Mouse (Mus musculus) Patski (cell line): ENCODE results near the gene Ferd3l. TPM values are rescaled to one million over a fixed set of nuclear protein-coding genes. Genes with fewer than 3 reads are reported as not detected.

Experiments used
- ATAC-seq: fragments of 100-300 bp; one replicate; pipeline ENCODE4 v1.8.0; 2021
- CTCF ChIA-PET: fragments of 350-600 bp; sonication (Branson Sonifier 250); formaldehyde crosslinking; loops from one replicate; lab custom pipeline; 2022; ENCODE audit warnings: inconsistent platforms; lab: Charles Lee
- POLR2A ChIA-PET: fragments of 350-600 bp; sonication (Branson Sonifier 250); formaldehyde crosslinking; loops from one replicate; lab custom pipeline; 2022; ENCODE audit warnings: antibody characterized with exemption, inconsistent platforms; lab: Charles Lee
- DNase-seq: peaks from one replicate; pipeline ENCODE4 v3.0.0-alpha.2; 2011; ENCODE audit warnings: low read depth, low spot score
- H3K27me3 ChIP-seq: fragments of 371-371 bp; one replicate; pipeline ENCODE4 v1.5.1; 2021
- CTCF ChIP-seq: fragments of 100-300 bp; IDR thresholded peaks from one replicate; pipeline ENCODE4 v1.5.1; 2021
- in situ Hi-C: fragments of 300-500 bp; cut with MboI; formaldehyde crosslinking; loops from 3 replicates; pipeline ENCODE4 v1.11.1; 2018; ENCODE audit warnings: low pct_unique_long_range_greater_than_20kb, mixed read lengths
- polyA plus RNA-seq: library from polyadenylated mRNA; unstranded; gene quantifications from one replicate; pipeline ENCODE4 v1.2.3, GENCODE M21; 2021

Gene Ferd3l
- polyA plus RNA-seq: not detected

- in situ Hi-C loops: no loop called here
- DNase-seq: no peak
- CTCF ChIA-PET: interaction anchor here (1.4 kb wide), 1 partner anchor 15 kb away, joined by 4 read pairs; no protein-coding TSS in a partner anchor
Observed at GRCm38 (mm10) chr12:33928331-33929192, at the start of gene Ferd3l. Ferd3l (plus strand) TSS chr12:33928425.

GRCm38 (mm10) chr12:33893956-33894355 is 34.3 kb upstream of the Ferd3l start:
- in situ Hi-C loops: no loop called here
- peak; percentile 10 for DNase-seq

More at GRCm38 (mm10) chr12:33928331-33929192, at the start of gene Ferd3l:
- TF ChIP-seq CTCF: no peak
- ATAC-seq: no peak
- POLR2A ChIA-PET: no interaction called here
- peaks cover 3% of the 10 kb centered on the region for H3K27me3 ChIP-seq

GRCm38 (mm10) chr12:33894621-33895020 is 33.6 kb upstream of the Ferd3l start:
- ATAC-seq (no peak), DNase-seq (no peak)
- POLR2A ChIA-PET: no interaction called here
- in situ Hi-C loops: no loop called here
- no peak for TF ChIP-seq CTCF
- H3K27me3 ChIP-seq: no peaks in the 10 kb centered on the region
- CTCF ChIA-PET: no interaction called here

More at GRCm38 (mm10) chr12:33893956-33894355, 34.3 kb upstream of the Ferd3l start:
- no peak for TF ChIP-seq CTCF
- no peaks in the 10 kb centered on the region for H3K27me3 ChIP-seq
- ChIA-PET POLR2A (no interaction called here), CTCF (no interaction called here)
- ATAC-seq: no peak

DNA sequence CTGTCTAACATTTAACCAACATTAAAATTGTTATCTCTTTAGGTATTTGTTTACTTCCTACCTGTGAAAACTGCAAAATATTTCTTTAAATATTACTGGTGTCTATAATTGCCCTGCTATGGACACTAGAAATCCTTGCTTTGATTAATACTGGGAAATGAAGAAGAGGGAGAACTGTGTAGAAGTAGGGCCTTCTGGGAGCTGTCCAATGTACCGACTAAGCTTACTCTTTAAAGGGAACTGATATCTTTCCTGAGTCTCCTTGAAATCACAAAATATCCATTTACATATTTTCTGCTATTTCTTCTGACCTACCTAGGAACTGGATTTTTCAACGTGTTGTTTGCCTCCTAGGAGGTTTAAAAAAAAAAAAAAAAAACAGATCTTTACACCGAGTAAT is 1.5 kb upstream of the Ferd3l start:
- H3K27me3 ChIP-seq: peaks cover 3% of the 10 kb centered on the region
- CTCF ChIA-PET: no interaction called here

DNA sequence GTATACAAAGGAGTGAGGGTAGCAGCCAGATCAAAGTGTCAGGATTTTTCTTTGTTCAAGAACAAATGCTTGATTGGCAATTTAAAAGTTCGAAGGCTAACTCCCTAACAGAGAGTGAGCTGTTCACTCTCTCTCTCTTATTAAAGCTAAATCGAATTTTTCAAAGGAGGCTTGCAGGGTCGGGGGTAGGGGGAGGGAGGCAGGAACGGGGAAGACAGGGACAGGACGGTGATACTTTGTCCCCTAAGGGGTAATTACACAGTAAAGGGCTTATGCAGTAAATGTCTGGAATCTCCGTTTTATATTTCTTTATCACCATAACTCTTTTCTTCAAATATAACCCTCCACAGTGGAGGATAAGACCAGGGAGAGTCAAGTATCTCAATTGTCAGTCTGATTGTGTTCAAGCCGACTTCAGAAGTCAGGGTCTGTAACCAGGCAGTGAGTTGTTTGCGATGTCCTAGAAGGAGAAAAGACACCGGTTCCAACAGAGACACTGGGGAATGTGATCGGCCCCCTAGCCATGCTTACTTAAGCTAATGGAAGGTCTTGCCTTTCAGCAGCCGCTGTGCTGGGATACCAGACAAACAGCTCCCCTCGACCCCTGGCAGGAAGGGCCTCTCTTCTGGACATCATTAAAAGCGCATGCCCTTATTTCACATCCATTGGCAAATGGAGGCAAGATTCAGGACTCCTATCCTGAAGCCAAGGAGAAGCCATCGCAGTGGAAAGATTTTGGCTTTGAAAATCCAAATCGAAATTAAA is 709 bp upstream of the Ferd3l start:
- ChIA-PET POLR2A (no interaction called here), CTCF (interaction anchor here (1.4 kb wide), 1 partner anchor 13 kb away, joined by 4 read pairs; no protein-coding TSS in a partner anchor)
- in situ Hi-C loops: no loop called here
- no peak for DNase-seq
- peaks cover 3% of the 10 kb centered on the region for H3K27me3 ChIP-seq
- no peak for ATAC-seq
- TF ChIP-seq CTCF: no peak

More for the DNA sequence above, 1.5 kb upstream of the Ferd3l start:
- TF ChIP-seq CTCF: no peak
- POLR2A ChIA-PET: no interaction called here
- in situ Hi-C loops: no loop called here
- no peak for ATAC-seq
- no peak for DNase-seq

GRCm38 (mm10) chr12:33952843-33953242 is 24.6 kb downstream of the Ferd3l start:
- no peak for TF ChIP-seq CTCF
- no peaks in the 10 kb centered on the region for H3K27me3 ChIP-seq
- in situ Hi-C loops: loop anchor here (10.0 to 25.0 kb wide), 2 partner anchors 466 to 472 kb away; no protein-coding TSS in a partner anchor
- ATAC-seq (no peak), DNase-seq (no peak)
- POLR2A ChIA-PET: no interaction called here
- CTCF ChIA-PET: no interaction called here

- H3K27me3 ChIP-seq: peaks cover 4% of the 10 kb centered on the region
- DNase-seq (no peak), ATAC-seq (no peak)
- ChIA-PET POLR2A (no interaction called here), CTCF (no interaction called here)
- in situ Hi-C loops: loop anchor here (10.0 to 25.0 kb wide), 2 partner anchors 468 to 470 kb away; no protein-coding TSS in a partner anchor
- no peak for TF ChIP-seq CTCF
Observed at GRCm38 (mm10) chr12:33954931-33955565, 26.8 kb downstream of the Ferd3l start.

GRCm38 (mm10) chr12:33955606-33956295 is 27.5 kb downstream of the Ferd3l start:
- in situ Hi-C loops: loop anchor here (10.0 to 25.0 kb wide), 2 partner anchors 468 to 469 kb away; no protein-coding TSS in a partner anchor
- CTCF ChIA-PET: no interaction called here
- H3K27me3 ChIP-seq: peaks cover 4% of the 10 kb centered on the region
- DNase-seq (no peak), ATAC-seq (no peak)
- POLR2A ChIA-PET: no interaction called here
- no peak for TF ChIP-seq CTCF

DNA sequence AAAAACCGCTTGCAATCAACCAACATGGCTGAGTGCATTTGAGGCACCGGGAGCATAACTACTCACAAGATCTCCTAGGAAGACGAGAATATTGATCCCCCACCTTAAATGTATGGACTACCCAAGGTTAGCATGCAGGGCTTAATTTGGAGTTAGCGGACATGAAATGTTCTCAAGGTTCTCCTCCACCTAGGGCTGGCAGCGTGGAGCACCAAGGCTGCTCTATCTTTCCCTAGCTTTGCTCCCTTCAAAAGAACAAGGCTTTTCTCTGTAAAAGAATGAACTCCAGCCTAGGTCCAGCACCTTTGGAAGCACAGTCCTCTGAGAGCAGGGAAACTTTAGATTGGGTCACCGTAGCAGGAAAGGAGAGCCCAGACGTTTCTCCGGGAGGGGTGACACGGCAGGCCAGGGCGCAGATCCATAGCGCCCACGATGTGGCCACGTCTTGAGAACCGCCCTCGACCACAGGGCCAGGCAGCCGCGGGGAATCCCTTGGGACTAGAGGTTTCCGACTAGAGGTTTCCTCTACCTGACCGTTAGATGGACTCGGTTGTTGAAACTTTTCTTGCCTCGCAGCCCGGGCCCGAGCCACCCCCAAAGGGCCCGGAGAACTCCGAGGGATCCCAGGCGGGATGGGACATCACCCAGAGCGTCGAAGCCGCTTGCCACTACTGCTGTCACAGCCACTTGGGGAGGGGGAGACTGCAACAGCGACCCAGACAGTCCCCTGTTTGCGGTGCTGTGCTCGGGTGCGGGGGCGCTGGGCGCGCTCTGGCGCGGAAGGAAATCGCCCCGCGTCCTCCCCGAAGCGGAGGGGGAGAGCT is 28.6 kb downstream of the Ferd3l start:
- ChIA-PET CTCF (no interaction called here), POLR2A (no interaction called here)
- ATAC-seq (peak; percentile 23), DNase-seq (no peak)
- H3K27me3 ChIP-seq: peaks cover 4% of the 10 kb centered on the region
- in situ Hi-C loops: loop anchor here (10.0 to 25.0 kb wide), 2 partner anchors 468 to 469 kb away; no protein-coding TSS in a partner anchor
- no peak for TF ChIP-seq CTCF
